Comparison of ENCODE assay signal across 11 mouse cellular contexts in genomic region chr11:77528420-77528819, GRCm38 (mm10). TPM values are rescaled to one million over a fixed set of nuclear protein-coding genes. Genes with fewer than 3 reads are reported as not detected.
"Had no signal": no experiment of that assay in that cellular context is flagged by ENCODE, and none has a peak within 500 bp of the region (broad histone marks: within the 10 kb centered on the region; RNA-seq: fewer than 3 reads in every experiment).

No protein-coding gene starts in this region.

RNA-seq across cellular contexts. Expression of gene Gm10392, which starts 9.4 kb away (rescaled TPM):
- polyA plus RNA-seq: lung, embryonic 16.5 days; midbrain, embryonic 12.5 days; midbrain, embryonic 14.5 days; midbrain, embryonic 16.5 days; myocyte; neural tube, embryonic 11.5 days; small intestine, adult 2 months; stomach, embryonic 14.5 days; stomach, embryonic 16.5 days; testis, adult 2 months; urinary bladder, adult 2 months had no signal
